Mouse (Mus musculus): Measurements from ENCODE around the gene Gpr6. TPM values are rescaled to one million over a fixed set of nuclear protein-coding genes. Genes with fewer than 3 reads are reported as not detected.
A peak's percentile ranks its signal among the peaks of the same experiment; 100 is the strongest.

Gene Gpr6
- polyA plus RNA-seq, 1 experiment from 2014 or later, result 4.4 TPM

DNA sequence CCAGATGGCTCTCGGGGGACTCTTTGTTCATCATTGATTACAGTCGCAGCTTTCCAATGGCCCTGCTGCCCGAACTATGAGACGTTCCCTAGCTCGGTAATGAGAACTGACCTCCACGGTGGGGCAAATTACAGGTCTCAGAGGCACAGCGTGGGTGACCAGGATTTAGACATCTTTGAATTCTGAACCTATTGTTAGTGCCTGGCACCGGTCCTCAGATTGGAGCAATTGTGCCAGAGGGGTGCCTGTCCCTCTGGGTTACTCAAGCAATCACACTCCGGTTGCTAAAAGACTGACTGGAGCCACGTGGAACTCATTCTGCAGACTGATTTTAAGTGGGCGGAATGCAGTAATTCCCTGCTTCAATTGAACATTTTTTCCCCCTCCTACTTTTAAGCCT, 29.8 kb downstream of the Gpr6 start:
- Histone ChIP-seq H3K9me3 (replicated peaks; ENCODE audit: control insufficient read depth, low read length, poor library complexity, severe bottlenecking) (no peaks in the 10 kb centered on the region), H3K27ac (ENCODE audit: low read length) (no peak overlapping the region), H3K4me2 (ENCODE audit: low read length) (no peak overlapping the region), H3K4me3 (ENCODE audit: low read depth, low read length) (no peak overlapping the region), H3K36me3 (ENCODE audit: control insufficient read depth, insufficient read depth, low read length) (no peaks in the 10 kb centered on the region), H3K9ac (ENCODE audit: low read depth, low read length) (no peak overlapping the region), H3K27me3 (ENCODE audit: control insufficient read depth, insufficient read depth, low read depth, low read length) (no peaks in the 10 kb centered on the region), H3K4me1 (ENCODE audit: control insufficient read depth, insufficient read depth, low read length) (peaks cover 14% of the 10 kb centered on the region; the same call in 1 of the 2 replicates)
- WGBS, result 11% methylated on average over 11 of the region's 11 CpGs
- ATAC-seq, result no peak

DNA sequence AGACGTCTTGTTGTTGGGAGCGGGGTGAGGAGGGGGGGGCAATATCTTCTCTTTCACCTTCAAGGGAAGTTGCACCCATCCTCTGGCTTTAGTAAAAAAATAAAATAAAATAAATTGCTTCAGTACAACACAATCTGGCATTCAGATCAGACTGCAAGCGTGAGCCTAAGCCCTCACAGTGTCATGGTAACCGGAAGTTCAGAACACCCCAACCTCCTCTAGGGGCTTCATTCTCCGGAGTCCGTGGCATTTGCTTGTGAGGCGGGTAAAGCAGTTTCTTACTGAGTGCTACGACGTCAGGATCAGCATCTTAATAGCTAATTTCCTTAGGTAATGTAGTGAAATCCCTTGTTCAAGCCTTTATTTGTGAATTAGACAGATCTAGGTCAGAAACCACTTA, 30.6 kb downstream of the Gpr6 start:
- H3K4me2 ChIP-seq (ENCODE audit: low read length), result no peak overlapping the region
- H3K9ac ChIP-seq (ENCODE audit: low read depth, low read length), result no peak overlapping the region
- H3K36me3 ChIP-seq (ENCODE audit: control insufficient read depth, insufficient read depth, low read length), result no peaks in the 10 kb centered on the region
- WGBS, result 39% methylated on average over 9 of the region's 9 CpGs
- no peaks in the 10 kb centered on the region for H3K9me3 ChIP-seq (replicated peaks; ENCODE audit: control insufficient read depth, low read length, poor library complexity, severe bottlenecking)
- H3K4me1 ChIP-seq (ENCODE audit: control insufficient read depth, insufficient read depth, low read length), result peaks cover 14% of the 10 kb centered on the region; the same call in 1 of the 2 replicates
- no peak for ATAC-seq
- H3K4me3 ChIP-seq (ENCODE audit: low read depth, low read length), result no peak overlapping the region
- no peaks in the 10 kb centered on the region for H3K27me3 ChIP-seq (ENCODE audit: control insufficient read depth, insufficient read depth, low read depth, low read length)
- no peak overlapping the region for H3K27ac ChIP-seq (ENCODE audit: low read length)

DNA sequence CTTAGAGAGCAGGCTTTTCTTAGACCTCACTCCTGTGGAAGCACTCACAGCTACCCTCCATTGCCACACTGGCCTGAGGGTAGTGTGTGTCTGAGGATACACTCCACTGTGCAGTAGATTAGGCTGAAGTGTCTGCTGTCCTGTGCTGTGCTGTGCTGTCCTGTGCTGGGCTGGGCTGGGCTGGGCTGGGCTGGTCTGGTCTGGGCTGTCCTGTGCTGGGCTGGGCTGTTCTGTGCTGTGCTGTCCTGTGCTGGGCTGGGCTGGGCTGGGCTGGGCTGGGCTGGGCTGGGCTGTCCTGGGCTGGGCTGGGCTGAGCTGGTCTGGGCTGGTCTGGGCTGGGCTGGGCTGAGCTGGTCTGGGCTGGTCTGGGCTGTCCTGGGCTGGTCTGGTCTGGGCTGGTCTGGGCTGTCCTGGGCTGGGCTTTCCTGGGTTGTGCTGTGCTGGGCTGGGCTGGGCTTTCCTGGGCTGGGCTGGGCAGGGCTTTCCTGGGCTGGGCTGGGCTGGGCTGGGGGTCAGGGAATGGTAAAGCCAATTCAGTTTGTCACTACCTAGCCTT, 31.5 kb downstream of the Gpr6 start:
- no peak overlapping the region for H3K4me3 ChIP-seq (ENCODE audit: low read depth, low read length)
- H3K4me2 ChIP-seq (ENCODE audit: low read length), result no peak overlapping the region
- H3K36me3 ChIP-seq (ENCODE audit: control insufficient read depth, insufficient read depth, low read length), result no peaks in the 10 kb centered on the region
- peaks cover 14% of the 10 kb centered on the region; the same call in 1 of the 2 replicates for H3K4me1 ChIP-seq (ENCODE audit: control insufficient read depth, insufficient read depth, low read length)
- no peak overlapping the region for H3K27ac ChIP-seq (ENCODE audit: low read length)
- no peaks in the 10 kb centered on the region for H3K27me3 ChIP-seq (ENCODE audit: control insufficient read depth, insufficient read depth, low read depth, low read length)
- H3K9ac ChIP-seq (ENCODE audit: low read depth, low read length), result no peak overlapping the region
- ATAC-seq, result 0 out of 2 replicates have a peak, but pooled peaks have one; percentile 16
- H3K9me3 ChIP-seq (replicated peaks; ENCODE audit: control insufficient read depth, low read length, poor library complexity, severe bottlenecking), result no peaks in the 10 kb centered on the region

DNA sequence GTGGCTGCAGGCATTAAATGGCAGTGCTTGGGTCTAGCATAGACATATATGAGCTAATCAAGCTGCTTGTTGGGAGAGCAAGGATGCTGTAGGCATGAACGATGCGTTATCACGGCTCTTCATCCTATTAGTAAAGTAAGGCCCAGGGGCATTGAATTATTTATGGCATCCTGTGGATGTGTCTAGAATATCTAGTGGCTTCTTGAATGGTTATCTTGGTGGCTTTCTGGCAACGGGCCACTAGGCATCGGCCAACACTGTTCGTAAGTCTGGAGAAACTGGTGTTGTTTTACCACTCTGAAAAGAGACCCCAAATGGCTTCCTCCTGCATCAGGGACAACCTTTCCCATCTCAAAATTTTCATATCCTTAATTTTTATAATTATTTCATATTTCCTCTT, 33.6 kb downstream of the Gpr6 start:
- no peak overlapping the region for H3K27ac ChIP-seq (ENCODE audit: low read length)
- ATAC-seq, result 0 out of 2 replicates have a peak, but pooled peaks have one; percentile 22
- H3K27me3 ChIP-seq (ENCODE audit: control insufficient read depth, insufficient read depth, low read depth, low read length), result no peaks in the 10 kb centered on the region
- H3K4me3 ChIP-seq (ENCODE audit: low read depth, low read length), result no peak overlapping the region
- H3K4me2 ChIP-seq (ENCODE audit: low read length), result no peak overlapping the region
- H3K9me3 ChIP-seq (replicated peaks; ENCODE audit: control insufficient read depth, low read length, poor library complexity, severe bottlenecking), result no peaks in the 10 kb centered on the region
- H3K9ac ChIP-seq (ENCODE audit: low read depth, low read length), result no peak overlapping the region
- peaks cover 14% of the 10 kb centered on the region; the same call in 1 of the 2 replicates for H3K4me1 ChIP-seq (ENCODE audit: control insufficient read depth, insufficient read depth, low read length)
- WGBS, result 44% methylated on average over 6 of the region's 6 CpGs
- H3K36me3 ChIP-seq (ENCODE audit: control insufficient read depth, insufficient read depth, low read length), result no peaks in the 10 kb centered on the region

GRCm38 (mm10) chr10:41037722-41038121, 34.4 kb downstream of the Gpr6 start:
- Histone ChIP-seq H3K27ac (ENCODE audit: low read length) (no peak overlapping the region), H3K4me1 (ENCODE audit: control insufficient read depth, insufficient read depth, low read length) (peaks cover 14% of the 10 kb centered on the region; the same call in 1 of the 2 replicates), H3K9ac (ENCODE audit: low read depth, low read length) (no peak overlapping the region), H3K4me2 (ENCODE audit: low read length) (no peak overlapping the region), H3K36me3 (ENCODE audit: control insufficient read depth, insufficient read depth, low read length) (no peaks in the 10 kb centered on the region), H3K9me3 (replicated peaks; ENCODE audit: control insufficient read depth, low read length, poor library complexity, severe bottlenecking) (no peaks in the 10 kb centered on the region), H3K4me3 (ENCODE audit: low read depth, low read length) (no peak overlapping the region), H3K27me3 (ENCODE audit: control insufficient read depth, insufficient read depth, low read depth, low read length) (no peaks in the 10 kb centered on the region)
- 56% methylated on average over 8 of the region's 8 CpGs for WGBS
- peak; percentile 39; the same call in 1 of the 2 replicates for ATAC-seq

DNA sequence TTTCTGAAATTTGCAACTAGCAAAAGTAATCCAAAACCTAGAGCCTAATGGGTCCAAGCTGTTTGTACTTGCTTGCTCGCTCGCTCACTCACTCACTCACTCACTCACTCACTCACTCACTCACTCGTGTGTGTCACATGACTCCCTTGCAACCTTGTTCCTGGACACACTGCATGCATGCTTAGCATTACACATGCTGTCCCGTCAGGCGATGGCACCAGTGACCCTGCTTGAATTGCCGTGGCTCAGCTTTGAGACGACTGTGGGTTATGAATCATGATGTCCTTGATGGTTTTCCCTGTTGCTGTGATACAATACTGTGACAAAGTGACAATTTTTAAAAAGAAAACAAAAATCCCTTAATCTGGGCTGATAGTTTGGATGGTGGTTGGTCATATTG, 39.3 kb downstream of the Gpr6 start:
- no peak overlapping the region for H3K27ac ChIP-seq (ENCODE audit: low read length)
- H3K36me3 ChIP-seq (ENCODE audit: control insufficient read depth, insufficient read depth, low read length), result no peaks in the 10 kb centered on the region
- H3K9ac ChIP-seq (ENCODE audit: low read depth, low read length), result no peak overlapping the region
- no peaks in the 10 kb centered on the region for H3K4me1 ChIP-seq (ENCODE audit: control insufficient read depth, insufficient read depth, low read length)
- no peaks in the 10 kb centered on the region for H3K9me3 ChIP-seq (replicated peaks; ENCODE audit: control insufficient read depth, low read length, poor library complexity, severe bottlenecking)
- no peaks in the 10 kb centered on the region for H3K27me3 ChIP-seq (ENCODE audit: control insufficient read depth, insufficient read depth, low read depth, low read length)
- no peak for ATAC-seq
- H3K4me2 ChIP-seq (ENCODE audit: low read length), result no peak overlapping the region
- WGBS, result 84% methylated on average over 7 of the region's 7 CpGs
- H3K4me3 ChIP-seq (ENCODE audit: low read depth, low read length), result no peak overlapping the region

DNA sequence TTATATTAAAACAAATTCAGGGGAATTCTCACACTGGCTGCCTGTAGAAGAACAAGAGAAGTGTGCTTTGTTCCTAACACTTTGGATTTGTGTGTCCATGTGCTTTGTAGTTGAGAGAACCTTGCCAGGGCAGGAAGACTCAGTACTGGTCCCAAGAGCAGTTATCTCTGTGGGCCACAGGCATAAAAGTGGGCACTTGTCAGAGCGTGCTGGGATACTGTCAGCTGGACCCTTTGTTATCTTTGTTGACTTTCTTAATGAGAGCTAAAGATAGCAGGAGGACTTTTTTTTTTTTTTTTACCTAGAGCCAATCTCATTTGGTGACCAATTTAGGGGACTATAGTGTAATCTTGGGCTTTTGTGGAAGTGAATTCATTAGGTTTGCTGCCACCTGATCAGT, 47.2 kb downstream of the Gpr6 start:
- Histone ChIP-seq H3K9me3 (replicated peaks; ENCODE audit: control insufficient read depth, low read length, poor library complexity, severe bottlenecking) (peaks cover 1% of the 10 kb centered on the region; the same call in 1 of the 2 replicates), H3K9ac (ENCODE audit: low read depth, low read length) (no peak overlapping the region), H3K4me3 (ENCODE audit: low read depth, low read length) (no peak overlapping the region), H3K27ac (ENCODE audit: low read length) (no peak overlapping the region), H3K4me2 (ENCODE audit: low read length) (no peak overlapping the region), H3K36me3 (ENCODE audit: control insufficient read depth, insufficient read depth, low read length) (no peaks in the 10 kb centered on the region), H3K4me1 (ENCODE audit: control insufficient read depth, insufficient read depth, low read length) (no peaks in the 10 kb centered on the region), H3K27me3 (ENCODE audit: control insufficient read depth, insufficient read depth, low read depth, low read length) (no peaks in the 10 kb centered on the region)
- no peak for ATAC-seq
- 46% methylated on average over 1 of the region's 1 CpGs for WGBS

- Histone ChIP-seq H3K36me3 (ENCODE audit: control insufficient read depth, insufficient read depth, low read length) (no peaks in the 10 kb centered on the region), H3K9me3 (replicated peaks; ENCODE audit: control insufficient read depth, low read length, poor library complexity, severe bottlenecking) (peaks cover 2% of the 10 kb centered on the region; the same call in 1 of the 2 replicates), H3K4me1 (ENCODE audit: control insufficient read depth, insufficient read depth, low read length) (no peaks in the 10 kb centered on the region), H3K27ac (ENCODE audit: low read length) (no peak overlapping the region), H3K9ac (ENCODE audit: low read depth, low read length) (no peak overlapping the region), H3K4me2 (ENCODE audit: low read length) (no peak overlapping the region), H3K27me3 (ENCODE audit: control insufficient read depth, insufficient read depth, low read depth, low read length) (no peaks in the 10 kb centered on the region), H3K4me3 (ENCODE audit: low read depth, low read length) (no peak overlapping the region)
- ATAC-seq, result no peak
- WGBS, result 65% methylated on average over 1 of the region's 1 CpGs
Observed at GRCm38 (mm10) chr10:41024406-41024805, 47.7 kb downstream of the Gpr6 start.

- WGBS, result 98% methylated on average over 4 of the region's 4 CpGs
- H3K27me3 ChIP-seq (ENCODE audit: control insufficient read depth, insufficient read depth, low read depth, low read length), result no peaks in the 10 kb centered on the region
- H3K36me3 ChIP-seq (ENCODE audit: control insufficient read depth, insufficient read depth, low read length), result no peaks in the 10 kb centered on the region
- H3K4me2 ChIP-seq (ENCODE audit: low read length), result no peak overlapping the region
- no peak for ATAC-seq
- no peak overlapping the region for H3K27ac ChIP-seq (ENCODE audit: low read length)
- no peak overlapping the region for H3K9ac ChIP-seq (ENCODE audit: low read depth, low read length)
- H3K4me3 ChIP-seq (ENCODE audit: low read depth, low read length), result no peak overlapping the region
- no peaks in the 10 kb centered on the region for H3K4me1 ChIP-seq (ENCODE audit: control insufficient read depth, insufficient read depth, low read length)
- H3K9me3 ChIP-seq (replicated peaks; ENCODE audit: control insufficient read depth, low read length, poor library complexity, severe bottlenecking), result peaks cover 2% of the 10 kb centered on the region; the same call in 1 of the 2 replicates
Observed at GRCm38 (mm10) chr10:41022226-41022625, 49.9 kb downstream of the Gpr6 start.
